Mouse (Mus musculus) liver, embryonic 11.5 days (tissue): ENCODE data around the gene Cd151. TPM values are rescaled to one million over a fixed set of nuclear protein-coding genes. Genes with fewer than 3 reads are reported as not detected.
A peak's percentile ranks its signal among the peaks of the same experiment; 100 is the strongest.

Experiments
- ATAC-seq: fragments of 200-750 bp; cut with Nextera tagmentation; replicated peaks from 2 replicates; pipeline ENCODE4 v1.8.0; 2017; ENCODE audit warnings: moderate number of reproducible peaks, mild to moderate bottlenecking, moderate TSS enrichment, moderate library complexity; ENCODE audit not compliant: low FRiP score
- DNase-seq: peaks from one replicate; pipeline ENCODE4 v3.0.0-alpha.2; 2017; ENCODE audit warnings: low spot score
- H3K27ac ChIP-seq: fragments of 300-500 bp; sonication (generic); 2 replicates; pipeline ENCODE4 v1.5.1; 2014; ENCODE audit warnings: mild to moderate bottlenecking, low read depth, low read length, control low read depth
- H3K27me3 ChIP-seq: fragments of 300-500 bp; sonication (generic); replicated peaks from 2 replicates; pipeline ENCODE4 v1.6.1; 2014; ENCODE audit warnings: low read length, mixed read lengths; ENCODE audit not compliant: control insufficient read depth, insufficient read depth
- H3K36me3 ChIP-seq: fragments of 300-500 bp; sonication (generic); 2 replicates; pipeline ENCODE4 v1.6.1; 2014; ENCODE audit warnings: mild to moderate bottlenecking, low read length, moderate library complexity, mixed read lengths; ENCODE audit not compliant: control insufficient read depth, insufficient read depth
- H3K4me1 ChIP-seq: fragments of 300-500 bp; sonication (generic); replicated peaks from 2 replicates; pipeline ENCODE4 v1.6.1; 2014; ENCODE audit warnings: low read length, mixed read lengths; ENCODE audit not compliant: control insufficient read depth, insufficient read depth
- H3K4me2 ChIP-seq: fragments of 300-500 bp; sonication (generic); 2 replicates; pipeline ENCODE4 v1.6.1; 2014; ENCODE audit warnings: mild to moderate bottlenecking, control low read depth, moderate library complexity
- H3K4me3 ChIP-seq: fragments of 300-500 bp; sonication (generic); 2 replicates; pipeline ENCODE4 v1.5.1; 2014; ENCODE audit warnings: low read depth, low read length, control low read depth
- H3K9ac ChIP-seq: fragments of 300-500 bp; sonication (generic); 2 replicates; pipeline ENCODE4 v1.6.1; 2014; ENCODE audit warnings: low read depth, low read length, control low read depth
- H3K9me3 ChIP-seq: fragments of 300-500 bp; sonication (generic); 2 replicates; pipeline ENCODE4 v1.6.1; 2016; ENCODE audit warnings: low read length, inconsistent platforms, mixed read lengths; ENCODE audit not compliant: control insufficient read depth
- WGBS: fragments of 180-500 bp; shearing (Covaris S2); extraction: QIAGEN DNeasy Blood & Tissue Kit; methylation state at CpG from one replicate; pipeline ENCODE4 v1.1.7; 2014; 5-methylcytosine and 5-hydroxymethylcytosine counted together
- polyA plus RNA-seq: library from polyadenylated mRNA; unstranded; fragments of >200 nt; fragmentation: Nextera tagmentation; extraction: Ambion mirVana; gene quantifications from 2 replicates; pipeline ENCODE4 v1.2.1, GENCODE M21; 2014

The Cd151 gene
- polyA plus RNA-seq, 1 experiment from 2014 or later, result 22.3 TPM

DNA sequence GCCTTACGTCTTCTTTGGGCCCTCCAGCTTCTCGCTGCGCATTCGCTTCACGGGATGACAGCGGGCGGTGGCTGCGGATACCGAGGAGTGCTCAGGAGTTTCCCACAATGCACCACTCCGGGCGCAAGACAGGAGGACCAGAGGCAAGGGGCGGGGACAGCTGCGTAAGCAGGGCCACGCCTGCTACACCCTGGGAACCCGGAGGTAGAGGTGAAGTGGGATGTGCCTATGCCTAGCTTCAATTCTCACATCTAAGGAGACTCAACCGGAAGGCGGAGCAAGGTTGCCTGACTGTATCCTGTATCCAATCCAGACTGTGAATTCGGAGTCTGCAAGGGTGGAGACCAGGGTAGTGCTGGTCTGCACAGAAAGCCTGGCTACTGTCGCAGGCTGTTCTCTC is 37.9 kb upstream of the Cd151 start, which contains the start of gene Cend1:
Gene Cend1, minus strand, starts transcription at position 182 of the 400 bp plus-strand sequence.
- H3K27me3 ChIP-seq, result no peaks in the 10 kb centered on the region
- 8% methylated on average over 19 of the region's 19 CpGs for WGBS
- peak; percentile 30; the same call in 1 of the 2 replicates for ATAC-seq
- H3K4me2 ChIP-seq, result peak within 1 kb of the TSS; percentile 16
- H3K9me3 ChIP-seq, result no peaks in the 10 kb centered on the region
- DNase-seq, result peak; percentile 36
- no peak within 1 kb of the TSS for H3K27ac ChIP-seq
- H3K9ac ChIP-seq, result no peak within 1 kb of the TSS
- no peak within 1 kb of the TSS for H3K4me3 ChIP-seq
- peaks cover 11% of the 10 kb centered on the region; the same call in 1 of the 2 replicates for H3K36me3 ChIP-seq
- H3K4me1 ChIP-seq, result peaks cover 13% of the 10 kb centered on the region

DNA sequence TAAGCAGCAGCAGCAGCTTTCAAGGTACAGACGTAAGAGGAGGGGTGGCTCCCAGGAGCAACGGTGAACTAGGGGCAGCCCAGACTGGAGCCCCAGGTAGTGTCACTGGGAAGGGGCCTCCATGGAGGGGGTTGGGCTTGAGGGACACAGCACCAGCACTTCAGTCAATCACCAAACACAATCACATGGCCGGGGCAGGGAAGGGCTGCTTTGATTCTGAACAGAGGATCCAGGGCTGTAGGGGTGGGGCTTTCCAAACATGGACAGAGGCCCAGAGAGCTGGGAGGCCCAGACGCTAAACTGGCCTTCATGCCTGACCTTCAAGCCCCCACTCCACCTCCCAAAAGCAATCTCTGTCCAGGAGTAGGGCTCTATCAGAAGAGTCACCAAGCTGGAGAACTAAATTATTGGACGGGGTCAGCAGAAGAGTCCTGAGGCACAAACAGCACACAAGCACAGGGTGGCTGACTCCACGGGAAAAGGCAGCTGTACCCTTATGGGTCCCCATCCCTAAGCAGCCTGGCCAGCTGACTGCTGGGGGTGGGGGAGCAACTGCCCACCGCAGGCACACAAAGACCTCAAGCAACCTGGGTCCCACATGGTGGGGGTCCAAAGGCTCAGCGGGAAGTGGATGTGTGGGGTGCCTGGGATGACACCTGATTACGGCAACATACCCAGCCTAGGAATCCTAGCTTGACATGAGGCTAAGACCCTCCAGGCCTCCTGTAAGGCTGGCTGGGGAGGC is 37.2 kb upstream of the Cd151 start:
- H3K4me3 ChIP-seq, result no peak overlapping the region
- peaks cover 11% of the 10 kb centered on the region; the same call in 1 of the 2 replicates for H3K36me3 ChIP-seq
- H3K4me1 ChIP-seq, result peaks cover 20% of the 10 kb centered on the region
- H3K9me3 ChIP-seq, result no peaks in the 10 kb centered on the region
- peak overlapping the region; percentile 16; the same call in 1 of the 2 replicates for H3K4me2 ChIP-seq
- H3K27ac ChIP-seq, result no peak overlapping the region
- H3K27me3 ChIP-seq, result no peaks in the 10 kb centered on the region
- 68% methylated on average over 9 of the region's 9 CpGs for WGBS
- H3K9ac ChIP-seq, result no peak overlapping the region
- no peak; the same call in 1 of the 2 replicates for ATAC-seq
- DNase-seq, result no peak

DNA sequence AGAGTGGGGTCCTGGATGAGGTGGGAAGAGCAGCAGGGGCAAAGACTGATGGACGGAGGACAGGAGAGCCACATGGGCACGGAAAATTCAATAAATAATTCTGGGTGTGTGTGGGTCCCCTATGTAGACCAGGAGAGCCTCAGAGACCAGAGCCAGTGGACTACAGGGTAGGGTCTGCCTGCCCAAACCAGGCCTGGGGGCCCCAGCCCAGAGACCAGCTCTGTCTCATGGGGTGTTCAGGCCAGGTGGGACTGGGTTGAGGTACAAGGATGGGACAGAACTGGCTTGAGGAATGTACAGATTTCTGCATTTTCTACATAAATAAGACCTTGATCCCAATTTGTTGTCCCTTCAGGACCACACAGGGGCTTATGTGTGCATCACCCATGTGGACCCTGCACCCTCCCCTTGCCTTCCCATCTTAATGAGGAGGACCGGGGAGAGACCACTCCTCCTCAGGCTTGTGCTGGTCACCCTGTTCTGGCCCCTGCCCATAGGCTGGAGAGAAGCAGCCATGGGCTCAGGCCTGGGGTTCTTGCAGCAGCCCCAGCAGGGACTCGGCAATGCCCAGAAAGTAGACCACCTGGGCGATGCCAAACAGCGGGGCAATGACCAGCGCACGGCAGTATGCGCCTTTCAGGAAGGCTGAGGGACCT is 36.5 kb upstream of the Cd151 start:
- no peak for DNase-seq
- H3K9ac ChIP-seq, result no peak overlapping the region
- no peak overlapping the region for H3K27ac ChIP-seq
- H3K4me2 ChIP-seq, result no peak overlapping the region
- peaks cover 25% of the 10 kb centered on the region for H3K4me1 ChIP-seq
- ATAC-seq, result no peak
- no peaks in the 10 kb centered on the region for H3K27me3 ChIP-seq
- 91% methylated on average over 9 of the region's 9 CpGs for WGBS
- H3K36me3 ChIP-seq, result peaks cover 11% of the 10 kb centered on the region; the same call in 1 of the 2 replicates
- H3K4me3 ChIP-seq, result no peak overlapping the region
- no peaks in the 10 kb centered on the region for H3K9me3 ChIP-seq

DNA sequence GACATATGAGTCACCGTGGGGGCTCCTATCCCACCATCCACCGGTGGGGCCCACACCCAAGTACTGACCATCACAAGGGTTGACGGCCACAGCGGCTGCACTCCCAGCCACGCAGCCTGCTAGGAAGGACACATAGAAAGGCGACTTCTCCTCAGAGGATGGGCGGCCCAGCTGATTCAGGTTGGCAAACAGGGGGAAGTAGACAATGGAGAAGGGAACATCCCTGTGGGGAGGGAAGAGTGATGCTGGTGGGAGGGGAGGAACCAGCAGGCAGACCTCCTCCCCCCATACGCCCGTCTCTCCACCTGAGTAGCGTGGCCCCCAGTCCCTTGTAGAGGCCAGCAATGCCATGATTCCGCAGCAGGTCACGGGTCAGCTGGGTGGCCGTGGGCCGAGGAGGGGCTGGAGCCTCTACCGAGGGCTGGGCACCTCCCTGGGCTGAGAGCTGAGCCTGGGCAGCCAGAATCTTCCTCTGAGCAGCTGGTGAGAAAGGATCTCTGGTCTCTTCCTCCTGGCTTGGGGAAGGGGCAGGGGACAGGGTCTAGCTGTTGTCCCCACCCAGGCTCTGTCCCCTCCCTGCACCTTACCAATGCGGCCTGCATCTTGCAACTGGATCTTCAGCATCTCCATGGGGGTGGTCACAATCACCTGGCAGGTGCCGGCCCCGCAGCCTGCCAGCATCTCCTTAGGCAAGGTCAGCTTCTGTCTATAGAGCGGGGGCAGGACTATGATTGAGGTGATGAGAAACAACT is 35.6 kb upstream of the Cd151 start:
- no peak overlapping the region for H3K4me3 ChIP-seq

DNA sequence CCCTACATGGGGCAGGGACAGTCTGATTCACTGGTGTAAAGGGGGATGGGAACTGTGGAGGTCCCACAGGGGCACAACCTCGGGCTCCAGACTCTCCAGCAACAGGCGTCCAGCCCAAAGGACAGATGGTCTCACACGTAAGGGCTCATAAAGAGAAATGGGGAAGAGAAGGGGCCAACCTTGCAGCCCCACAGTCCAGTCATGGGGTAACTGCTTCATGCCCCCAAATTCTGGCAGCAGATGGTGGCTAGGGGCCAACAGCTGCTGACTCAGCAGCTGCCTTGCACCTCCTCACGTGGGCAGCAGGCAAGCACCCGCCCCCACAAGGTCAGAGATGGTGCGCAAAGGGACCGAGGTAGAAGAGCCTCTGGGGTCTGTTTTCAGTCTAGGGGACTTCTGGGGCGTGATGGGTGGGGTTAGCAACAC is 35.0 kb upstream of the Cd151 start:
- WGBS, result 83% methylated on average over 8 of the region's 8 CpGs
- Histone ChIP-seq H3K27ac (no peak overlapping the region), H3K27me3 (no peaks in the 10 kb centered on the region), H3K9me3 (no peaks in the 10 kb centered on the region), H3K4me1 (peaks cover 37% of the 10 kb centered on the region), H3K36me3 (peaks cover 11% of the 10 kb centered on the region; the same call in 1 of the 2 replicates), H3K9ac (no peak overlapping the region), H3K4me2 (no peak overlapping the region), H3K4me3 (no peak overlapping the region)
- DNase-seq (no peak), ATAC-seq (no peak)

More for the DNA sequence above, 35.6 kb upstream of the Cd151 start:
- Histone ChIP-seq H3K27ac (no peak overlapping the region), H3K4me1 (peaks cover 33% of the 10 kb centered on the region), H3K4me2 (no peak overlapping the region), H3K36me3 (peaks cover 11% of the 10 kb centered on the region; the same call in 1 of the 2 replicates), H3K27me3 (no peaks in the 10 kb centered on the region), H3K9ac (no peak overlapping the region), H3K9me3 (no peaks in the 10 kb centered on the region)
- ATAC-seq (no peak), DNase-seq (no peak)
- 95% methylated on average over 19 of the region's 19 CpGs for WGBS

DNA sequence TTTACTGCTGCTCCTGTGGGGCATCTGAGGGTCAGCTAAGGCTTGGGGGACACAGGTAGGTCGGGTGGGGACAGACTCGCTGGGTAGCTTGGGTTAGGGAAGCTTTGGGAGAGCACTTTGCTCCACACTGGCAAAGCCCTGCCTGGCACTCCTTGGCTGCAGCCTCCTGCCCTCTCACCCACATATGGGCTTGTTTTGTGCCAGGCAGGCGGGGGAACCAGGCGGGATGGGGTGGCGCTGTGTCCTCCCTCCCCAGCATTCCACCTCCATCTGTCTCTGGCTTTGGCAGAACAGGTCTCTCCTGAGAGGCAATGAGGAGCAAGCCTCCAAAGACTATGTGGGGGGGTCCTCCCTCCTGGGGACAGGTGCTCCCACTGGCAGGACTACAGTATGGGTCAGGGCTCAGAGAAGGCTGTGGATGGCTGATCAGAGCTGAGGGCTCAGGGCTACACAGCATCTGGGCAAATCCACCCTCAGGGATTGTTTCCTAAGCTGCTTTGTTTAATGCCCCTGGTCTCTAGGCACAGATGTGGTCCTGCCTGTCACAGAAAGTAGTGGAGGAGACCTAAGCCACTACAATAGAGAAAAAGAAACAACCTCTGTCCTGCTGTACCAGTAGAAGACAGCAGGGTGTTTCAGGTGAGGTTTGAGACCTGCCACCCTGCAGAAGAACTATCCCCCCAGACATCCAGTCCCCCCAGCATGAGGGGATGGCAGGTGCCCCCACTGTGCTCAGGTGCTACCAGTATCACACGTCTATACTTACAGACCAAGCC is 34.3 kb upstream of the Cd151 start:
- no peak overlapping the region for H3K27ac ChIP-seq
- H3K4me1 ChIP-seq, result peaks cover 37% of the 10 kb centered on the region
- 85% methylated on average over 6 of the region's 6 CpGs for WGBS
- H3K9me3 ChIP-seq, result no peaks in the 10 kb centered on the region
- H3K4me3 ChIP-seq, result no peak overlapping the region
- ATAC-seq (no peak), DNase-seq (no peak)
- H3K27me3 ChIP-seq, result no peaks in the 10 kb centered on the region
- H3K9ac ChIP-seq, result no peak overlapping the region
- no peak overlapping the region for H3K4me2 ChIP-seq
- peaks cover 11% of the 10 kb centered on the region; the same call in 1 of the 2 replicates for H3K36me3 ChIP-seq

DNA sequence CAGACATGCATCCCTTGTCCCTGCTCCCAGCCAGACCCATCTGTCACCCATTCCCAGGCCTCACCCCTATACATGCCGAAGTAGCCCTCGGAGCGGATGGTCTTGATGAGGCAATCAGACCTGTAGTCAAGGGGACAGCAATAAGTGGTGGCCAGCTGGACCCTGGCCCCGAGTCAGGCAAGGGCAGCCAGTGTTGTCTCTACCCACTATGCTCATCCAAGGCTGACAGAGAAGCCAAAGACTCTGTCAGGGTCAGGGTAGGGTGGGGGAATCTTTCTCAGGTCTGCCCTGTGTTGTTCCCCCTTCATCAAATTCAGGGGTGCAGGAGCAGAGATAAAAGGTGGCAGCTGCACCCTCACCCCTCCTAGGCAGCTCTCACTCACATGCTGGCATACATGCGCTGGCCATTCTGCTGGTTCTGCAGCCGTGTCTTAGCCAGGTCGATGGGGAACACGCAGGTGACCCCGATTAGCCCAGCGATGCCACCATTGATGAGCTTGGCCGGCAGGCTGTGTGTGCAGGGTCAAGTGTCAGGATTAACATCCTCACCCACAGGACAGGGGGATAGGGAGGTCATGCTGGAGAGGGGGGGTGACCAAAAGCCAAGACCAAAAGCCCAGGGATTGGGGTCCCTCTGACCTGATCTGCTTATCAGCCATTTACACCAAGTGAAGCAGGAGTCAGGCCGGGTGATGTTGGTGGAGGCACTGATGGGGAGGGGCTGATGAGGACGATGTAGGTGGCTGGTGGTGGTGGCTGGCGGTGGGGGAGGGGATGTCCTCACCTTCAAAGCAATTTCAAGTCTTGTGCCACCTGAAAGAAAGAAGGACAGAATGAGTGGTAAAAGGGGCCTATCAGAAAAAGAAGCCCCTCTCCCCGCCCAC is 33.4 kb upstream of the Cd151 start:
- WGBS, result 79% methylated on average over 15 of the region's 15 CpGs
- H3K9me3 ChIP-seq, result no peaks in the 10 kb centered on the region
- H3K4me3 ChIP-seq, result peak overlapping the region; percentile 52
- DNase-seq (no peak), ATAC-seq (no peak)
- peaks cover 17% of the 10 kb centered on the region for H3K36me3 ChIP-seq
- peaks cover 37% of the 10 kb centered on the region for H3K4me1 ChIP-seq
- no peak overlapping the region for H3K27ac ChIP-seq
- H3K4me2 ChIP-seq, result peak overlapping the region; percentile 98
- H3K9ac ChIP-seq, result no peak overlapping the region
- no peaks in the 10 kb centered on the region for H3K27me3 ChIP-seq
